12 mouse cellular contexts compared by ENCODE assay signal in genomic region chr10:111476301-111476700, GRCm38 (mm10). TPM values are rescaled to one million over a fixed set of nuclear protein-coding genes. Genes with fewer than 3 reads are reported as not detected.
A peak's percentile ranks its signal among the peaks of the same experiment; 100 is the strongest.
DNase-seq lines count a peak whose midpoint lies in the region; ATAC-seq and TF ChIP-seq lines count a peak whose summit lies in the region.
"Had no signal": no experiment of that assay in that cellular context is flagged by ENCODE, and none has a peak within 500 bp of the region (broad histone marks: within the 10 kb centered on the region; RNA-seq: fewer than 3 reads in every experiment).

No protein-coding gene starts in this region.

- H3K4me2 ChIP-seq in embryonic facial prominence, embryonic 15.5 days (replicated peaks): no peak overlapping the region
- H3K4me2 ChIP-seq in hindbrain, embryonic 16.5 days (ENCODE audit: low read length): peak overlapping the region; percentile 47
- H3K4me2 ChIP-seq in neural tube, embryonic 14.5 days (ENCODE audit: low read depth, low read length): peak overlapping the region; percentile 25; the same call in 1 of the 2 replicates
- H3K4me2 ChIP-seq: limb, embryonic 15.5 days had no signal

- intact Hi-C loops in left cerebral cortex, adult 2 months (cut with DNase I): loop anchor here (1.0 kb wide), 1 partner anchor 86 kb away; no protein-coding TSS in a partner anchor

- no peaks in the 10 kb centered on the region for H3K27me3 ChIP-seq in embryonic facial prominence, embryonic 15.5 days
- no peaks in the 10 kb centered on the region for H3K27me3 ChIP-seq in hindbrain, embryonic 16.5 days (replicated peaks; ENCODE audit: control insufficient read depth, insufficient read depth, low read length)
- no peaks in the 10 kb centered on the region for H3K27me3 ChIP-seq in neural tube, embryonic 14.5 days (ENCODE audit: control insufficient read depth, insufficient read depth, low read length)
- H3K27me3 ChIP-seq: limb, embryonic 15.5 days had no signal

- H3K4me3 ChIP-seq in left cerebral cortex, adult 2 months: peak overlapping the region; percentile 18
- H3K4me3 ChIP-seq in embryonic facial prominence, embryonic 15.5 days (replicated peaks): 0 out of 2 replicates have a peak overlapping the region, but pooled peaks have one; percentile 5
- H3K4me3 ChIP-seq in hindbrain, embryonic 16.5 days (ENCODE audit: low read length): peak overlapping the region; percentile 14; the same call in 1 of the 2 replicates
- H3K4me3 ChIP-seq in neural tube, embryonic 14.5 days (ENCODE audit: low read depth, low read length): no peak overlapping the region
- H3K4me3 ChIP-seq: limb, embryonic 15.5 days had no signal

- WGBS in embryonic facial prominence, embryonic 15.5 days: 34% methylated on average over 4 of the region's 4 CpGs
- 28% methylated on average over 4 of the region's 4 CpGs for WGBS in hindbrain, embryonic 16.5 days
- 34% methylated on average over 4 of the region's 4 CpGs for WGBS in neural tube, embryonic 14.5 days

- TF ChIP-seq CTCF in left cerebral cortex, adult 2 months (IDR thresholded peaks at IDR 0.05): no peak

- no peak overlapping the region for H3K27ac ChIP-seq in left cerebral cortex, adult 2 months
- H3K27ac ChIP-seq in embryonic facial prominence, embryonic 15.5 days (replicated peaks): no peak overlapping the region
- no peak overlapping the region for H3K27ac ChIP-seq in hindbrain, embryonic 16.5 days (ENCODE audit: low read depth, low read length)
- H3K27ac ChIP-seq in neural tube, embryonic 14.5 days (ENCODE audit: low read depth, low read length): no peak overlapping the region
- H3K27ac ChIP-seq: limb, embryonic 15.5 days had no signal

- no peak for DNase-seq in left cerebral cortex, adult 2 months (ENCODE audit: extremely low spot score in 1 of 2, low spot score in 2 of 2)
- no peak for DNase-seq in left cerebral cortex, adult 8-10 months (ENCODE audit: low spot score in 2 of 2)
- no peak for DNase-seq in cerebellum, adult 11 months
- DNase-seq in layer of hippocampus, adult 18-20 months (ENCODE audit: low spot score in 2 of 2): no peak
- no peak for DNase-seq in cerebellum, postnatal 14 days
- DNase-seq: cerebellum, adult 11-12 months; heart, postnatal 10 days had no signal

- no peak for ATAC-seq in embryonic facial prominence, embryonic 15.5 days (ENCODE audit: insufficient number of reproducible peaks, low FRiP score, low TSS enrichment, low read depth)
- no peak for ATAC-seq in hindbrain, embryonic 16.5 days
- ATAC-seq in neural tube, embryonic 14.5 days (ENCODE audit: low read depth): no peak
- ATAC-seq: CD4-positive, CD25-positive, alpha-beta regulatory T cell, adult 4 months had no signal

- H3K9ac ChIP-seq in embryonic facial prominence, embryonic 15.5 days: no peak overlapping the region
- no peak overlapping the region for H3K9ac ChIP-seq in hindbrain, embryonic 16.5 days (ENCODE audit: low read depth, low read length)
- H3K9ac ChIP-seq in neural tube, embryonic 14.5 days (replicated peaks; ENCODE audit: low read depth, low read length): no peak overlapping the region
- H3K9ac ChIP-seq: limb, embryonic 15.5 days had no signal

- H3K36me3 ChIP-seq in embryonic facial prominence, embryonic 15.5 days: peaks cover 2% of the 10 kb centered on the region
- H3K36me3 ChIP-seq in hindbrain, embryonic 16.5 days (ENCODE audit: control insufficient read depth, insufficient read depth, low read length): no peaks in the 10 kb centered on the region
- no peaks in the 10 kb centered on the region for H3K36me3 ChIP-seq in neural tube, embryonic 14.5 days (ENCODE audit: control insufficient read depth, insufficient read depth, low read length)

- peaks cover 25% of the 10 kb centered on the region for H3K4me1 ChIP-seq in embryonic facial prominence, embryonic 15.5 days
- peaks cover 27% of the 10 kb centered on the region for H3K4me1 ChIP-seq in hindbrain, embryonic 16.5 days (ENCODE audit: control insufficient read depth, insufficient read depth, low read depth, low read length)
- peaks cover 16% of the 10 kb centered on the region for H3K4me1 ChIP-seq in neural tube, embryonic 14.5 days (ENCODE audit: control insufficient read depth, insufficient read depth, low read length)

- H3K9me3 ChIP-seq in embryonic facial prominence, embryonic 15.5 days (replicated peaks): no peaks in the 10 kb centered on the region
- H3K9me3 ChIP-seq in hindbrain, embryonic 16.5 days (ENCODE audit: control insufficient read depth, low read length): no peaks in the 10 kb centered on the region
- no peaks in the 10 kb centered on the region for H3K9me3 ChIP-seq in neural tube, embryonic 14.5 days (ENCODE audit: control insufficient read depth, low read length)
- H3K9me3 ChIP-seq: limb, embryonic 15.5 days had no signal

RNA-seq across cellular contexts. Expression of gene Nap1l1, which starts 3.3 kb away (rescaled TPM):
- 100 to 1,000 TPM; 217 to 237 TPM for total RNA-seq in left cerebral cortex, adult 2 months (2021)
- 100 to 1,000 TPM; 212 to 237 (median 222) TPM for total RNA-seq in left cerebral cortex, adult 8-10 months (2022)
- 192 and 198 TPM in 2 replicates for polyA plus RNA-seq in embryonic facial prominence, embryonic 15.5 days (2015; fragmentation: Nextera tagmentation; extraction: Ambion mirVana)
- polyA plus RNA-seq in hindbrain, embryonic 16.5 days (2015; fragmentation: Nextera tagmentation; extraction: Ambion mirVana): 147 and 161 TPM in 2 replicates
- 165 and 191 TPM in 2 replicates for polyA plus RNA-seq in neural tube, embryonic 14.5 days (2014; fragmentation: Nextera tagmentation; extraction: Ambion mirVana)
- 100 to 1,000 TPM; 154 to 161 TPM for total RNA-seq in layer of hippocampus, adult 18-20 months (2021)

RNA-seq across cellular contexts. Expression of gene Phlda1, which starts 29.8 kb away (rescaled TPM):
- 10 to 100 TPM; 31.3 to 42.2 TPM for total RNA-seq in left cerebral cortex, adult 2 months (2021)
- 10 to 100 TPM; 24.1 to 31.4 (median 25.1) TPM for total RNA-seq in left cerebral cortex, adult 8-10 months (2022)
- 38.3 and 43.4 TPM in 2 replicates for polyA plus RNA-seq in embryonic facial prominence, embryonic 15.5 days (2015; fragmentation: Nextera tagmentation; extraction: Ambion mirVana)
- 54.4 and 54.8 TPM in 2 replicates for polyA plus RNA-seq in hindbrain, embryonic 16.5 days (2015; fragmentation: Nextera tagmentation; extraction: Ambion mirVana)
- polyA plus RNA-seq in neural tube, embryonic 14.5 days (2014; fragmentation: Nextera tagmentation; extraction: Ambion mirVana): 58.0 and 87.7 TPM in 2 replicates
- 10 to 100 TPM; 16.7 to 20.5 TPM for total RNA-seq in layer of hippocampus, adult 18-20 months (2021)
